Mouse (Mus musculus) adrenal gland, postnatal 10 days (tissue): ENCODE data around the gene Snx29. TPM values are rescaled to one million over a fixed set of nuclear protein-coding genes. Genes with fewer than 3 reads are reported as not detected.

Source experiments
- DNase-seq: peaks from one replicate; pipeline ENCODE4 v3.0.0; 2021; ENCODE audit warnings: mixed read lengths
- total RNA-seq, 2 experiments: library from RNA; stranded (reverse); gene quantifications; 2 replicates each; pipeline ENCODE4 v1.2.3; 2021

Snx29 gene
- total RNA-seq, 2 experiments from 2014 or later: 14.7 to 19.7 TPM

DNA sequence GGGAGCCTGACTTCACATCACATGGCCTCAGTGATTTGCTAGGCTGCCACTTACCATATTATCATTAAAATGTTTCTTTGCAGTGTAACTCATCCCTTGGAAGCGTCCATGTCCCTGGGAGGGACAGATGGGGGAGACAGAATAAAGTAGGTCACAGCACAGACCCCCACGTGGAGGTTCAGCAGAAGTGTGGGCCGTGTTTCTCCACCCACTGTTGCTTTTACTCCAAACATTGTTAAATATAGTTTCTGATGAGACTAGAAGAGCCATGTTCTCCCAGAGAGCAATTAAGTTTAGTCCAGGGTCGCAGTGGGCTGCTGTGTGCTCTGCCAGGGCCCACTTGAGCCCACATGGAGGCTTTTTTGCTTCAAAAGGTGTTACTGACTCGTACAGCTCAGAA lies 419.2 kb downstream of the Snx29 start:
- no peak for DNase-seq

DNA sequence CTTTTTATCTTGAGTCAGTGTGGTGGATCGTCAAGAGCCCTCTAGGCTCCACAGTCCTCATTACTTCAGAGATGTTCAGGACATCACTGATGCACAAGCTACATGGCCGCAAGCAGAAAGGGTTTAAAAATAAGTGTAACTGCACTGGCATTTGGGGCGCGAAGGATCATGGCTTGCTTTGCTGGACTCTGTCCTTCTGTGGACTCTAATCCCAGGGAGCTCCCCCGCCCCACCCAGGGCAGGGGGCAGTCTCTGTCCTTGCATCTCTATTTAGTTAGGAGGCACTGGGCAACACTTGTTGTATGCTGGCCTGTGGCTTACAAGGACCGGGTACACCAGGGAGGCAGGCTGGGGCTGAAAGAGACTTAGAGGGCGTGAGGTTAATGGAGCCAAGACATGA lies 419.6 kb downstream of the Snx29 start:
- no peak for DNase-seq

DNA sequence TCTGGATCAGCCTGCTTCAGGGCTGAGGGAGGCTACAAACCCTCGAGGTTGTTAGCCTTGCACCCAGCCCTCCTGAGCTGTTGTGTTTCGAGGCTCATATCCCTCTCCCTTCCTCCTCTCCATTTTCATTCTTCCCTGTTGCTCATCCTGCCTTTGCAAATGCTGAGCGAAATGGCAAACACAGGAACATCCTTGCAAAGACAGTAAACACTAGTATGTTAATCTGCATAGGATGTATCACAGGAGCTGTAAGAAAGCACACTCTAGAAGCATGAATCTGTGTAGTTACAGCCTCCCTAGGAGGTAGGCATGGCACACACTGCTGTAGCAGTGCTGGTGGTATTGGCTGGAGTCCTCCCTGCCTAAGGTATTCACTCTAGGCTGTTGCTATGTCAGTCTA lies 420.3 kb downstream of the Snx29 start:
- DNase-seq: no peak

DNA sequence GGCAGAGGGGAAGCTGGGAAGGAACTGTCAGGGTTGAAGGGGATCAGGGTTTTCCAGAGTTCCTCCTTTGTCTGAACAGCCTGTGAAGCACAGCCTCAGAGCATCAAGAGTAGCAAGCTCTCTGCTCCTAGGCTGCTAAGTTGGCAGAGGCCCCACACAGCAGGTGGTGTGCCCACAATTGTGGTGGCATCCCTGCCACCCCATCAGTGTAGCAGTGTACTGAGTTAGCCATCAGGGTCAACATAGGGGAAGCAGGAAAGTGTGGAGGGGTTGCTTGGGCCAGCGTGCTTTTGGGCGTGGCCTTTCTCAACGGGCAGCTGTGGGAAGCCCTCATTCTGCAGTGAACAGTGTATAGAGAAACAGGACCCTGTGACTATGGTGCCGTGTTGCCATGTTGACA lies 421.0 kb downstream of the Snx29 start:
- no peak for DNase-seq

DNA sequence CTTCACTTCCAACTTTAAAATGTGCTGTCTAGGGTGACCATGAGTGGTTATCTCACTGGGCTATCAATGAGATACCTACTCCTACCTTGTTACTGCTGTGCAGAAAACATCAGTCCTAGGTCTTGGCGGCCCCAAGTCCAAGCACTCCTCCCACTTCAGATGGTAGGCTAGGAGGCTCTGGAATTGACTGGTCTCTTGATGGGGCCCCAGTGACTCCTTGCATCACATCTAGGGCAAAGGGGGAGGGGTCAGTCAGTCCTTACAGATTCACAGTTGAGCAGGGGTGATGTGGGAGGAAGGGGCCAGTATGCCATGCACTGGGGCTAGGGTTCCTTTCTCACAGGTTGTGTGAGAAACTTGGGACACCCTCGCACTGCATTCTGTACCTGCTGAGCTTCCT lies 423.3 kb downstream of the Snx29 start:
- DNase-seq: no peak

DNA sequence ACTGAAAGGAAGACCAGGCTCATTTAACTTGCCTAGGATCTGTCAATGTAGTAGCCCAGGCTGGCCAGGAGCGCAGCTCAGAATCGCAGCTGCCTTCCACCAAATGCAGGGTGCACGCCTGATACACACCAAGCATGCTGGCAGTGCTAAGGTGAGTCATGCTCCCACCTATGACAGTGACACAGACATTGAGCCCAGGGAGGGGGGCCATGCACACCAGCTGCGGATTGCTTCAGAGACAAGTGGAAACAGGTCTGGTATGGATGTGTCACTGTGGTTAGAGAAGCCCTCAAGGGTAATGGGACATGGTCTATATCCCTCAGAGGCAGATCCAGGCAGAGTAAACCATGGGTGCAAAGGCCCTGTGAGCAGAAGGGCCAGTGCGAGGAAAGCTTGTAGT lies 425.2 kb downstream of the Snx29 start:
- DNase-seq: no peak

DNA sequence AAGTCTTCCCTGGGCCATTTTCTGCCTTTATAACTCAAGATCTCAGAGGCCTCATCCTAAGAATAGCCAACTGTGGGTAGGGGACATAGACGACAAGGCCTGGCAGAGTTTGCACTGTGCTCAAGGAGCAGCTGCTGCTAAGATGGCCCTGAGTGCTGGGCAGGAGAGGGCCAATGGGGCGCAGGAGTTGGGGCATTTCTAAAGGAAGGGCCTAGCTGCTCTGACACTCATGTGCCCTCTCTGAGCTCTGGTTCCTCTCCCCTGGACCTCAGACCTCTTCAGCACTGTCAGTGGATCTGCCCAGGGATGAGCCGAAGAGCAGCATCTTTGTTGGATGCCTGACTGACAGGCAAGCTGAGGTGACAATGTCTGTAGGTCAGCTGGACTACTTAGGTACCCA lies 426.4 kb downstream of the Snx29 start:
- DNase-seq: no peak

DNA sequence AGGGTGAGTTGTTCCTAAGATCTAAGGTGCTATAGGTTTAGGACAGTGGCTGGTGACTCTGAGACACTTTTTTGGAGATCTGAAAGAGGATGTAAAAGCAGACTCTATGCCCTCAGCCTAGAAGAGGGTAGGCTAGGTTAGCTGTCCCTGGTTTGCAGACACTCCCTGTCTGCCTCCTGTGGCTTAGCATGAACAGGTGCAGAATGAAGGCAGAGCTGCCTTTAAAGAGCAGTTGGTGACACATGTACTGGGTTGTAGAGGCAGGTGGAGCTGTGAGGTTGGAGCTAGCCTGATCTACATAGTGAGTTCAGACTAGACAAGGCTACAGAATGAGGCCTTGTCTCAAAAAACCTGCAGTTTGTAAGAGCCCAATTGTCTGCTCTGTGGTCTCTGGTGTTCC lies 427.9 kb downstream of the Snx29 start:
- DNase-seq: no peak

DNA sequence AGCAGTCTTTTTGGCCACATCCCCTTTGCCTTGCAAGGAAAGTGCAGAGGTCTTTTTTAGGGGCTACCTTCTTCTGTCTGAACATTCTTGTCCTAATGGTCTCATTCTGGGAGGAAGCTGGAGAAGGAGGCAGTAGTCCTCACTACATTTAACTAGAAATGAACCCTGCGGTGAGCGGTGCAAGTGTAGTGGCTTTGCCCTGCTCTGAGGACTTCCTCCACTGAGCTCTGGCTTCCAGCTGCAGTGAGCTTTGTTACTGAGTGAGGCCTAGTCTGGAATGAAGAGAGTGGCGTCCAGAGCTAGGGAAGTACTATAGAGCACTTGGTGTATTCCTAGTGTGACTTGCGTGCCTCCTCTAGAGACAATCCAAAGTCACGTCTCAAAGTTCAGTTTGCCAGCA lies 429.8 kb downstream of the Snx29 start:
- no peak for DNase-seq

DNA sequence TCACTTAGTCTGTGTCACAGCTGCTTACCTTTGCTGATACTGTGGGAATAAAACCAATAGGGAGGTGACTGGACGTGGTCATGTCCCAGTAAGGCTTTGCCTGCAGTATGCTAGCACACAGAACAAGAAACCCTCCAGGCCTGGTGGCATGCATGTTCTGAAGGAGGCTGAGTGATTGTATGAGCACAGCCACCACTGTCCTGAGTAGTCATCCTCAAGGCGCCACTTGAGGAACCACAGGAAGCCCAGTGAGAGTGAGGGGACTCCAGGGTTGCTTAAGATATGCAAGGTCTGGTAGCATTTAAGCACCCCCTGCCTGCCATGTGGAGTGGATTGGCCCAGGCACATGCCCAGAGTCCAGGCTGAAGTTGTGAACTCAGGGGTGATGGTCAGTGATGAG lies 430.8 kb downstream of the Snx29 start:
- no peak for DNase-seq

DNA sequence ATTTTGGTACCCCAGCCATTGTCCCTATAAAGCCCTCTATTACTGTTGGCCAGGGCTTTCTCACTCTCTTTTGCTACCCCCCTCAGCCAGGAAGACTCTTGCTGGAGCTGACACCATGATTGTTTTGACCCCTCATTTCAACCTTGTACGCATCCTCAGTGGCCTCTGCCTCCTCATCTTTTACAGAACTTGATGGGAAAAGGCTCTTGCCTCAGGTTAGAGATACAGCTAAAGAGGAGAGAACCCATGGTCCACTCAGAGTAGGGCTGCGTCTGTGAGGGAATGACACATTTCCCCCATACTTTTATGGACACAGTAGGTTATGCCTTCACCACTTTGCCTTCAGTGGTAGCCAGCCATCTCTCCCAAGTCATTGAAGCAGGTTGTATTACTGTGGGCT lies 431.4 kb downstream of the Snx29 start:
- DNase-seq: no peak

DNA sequence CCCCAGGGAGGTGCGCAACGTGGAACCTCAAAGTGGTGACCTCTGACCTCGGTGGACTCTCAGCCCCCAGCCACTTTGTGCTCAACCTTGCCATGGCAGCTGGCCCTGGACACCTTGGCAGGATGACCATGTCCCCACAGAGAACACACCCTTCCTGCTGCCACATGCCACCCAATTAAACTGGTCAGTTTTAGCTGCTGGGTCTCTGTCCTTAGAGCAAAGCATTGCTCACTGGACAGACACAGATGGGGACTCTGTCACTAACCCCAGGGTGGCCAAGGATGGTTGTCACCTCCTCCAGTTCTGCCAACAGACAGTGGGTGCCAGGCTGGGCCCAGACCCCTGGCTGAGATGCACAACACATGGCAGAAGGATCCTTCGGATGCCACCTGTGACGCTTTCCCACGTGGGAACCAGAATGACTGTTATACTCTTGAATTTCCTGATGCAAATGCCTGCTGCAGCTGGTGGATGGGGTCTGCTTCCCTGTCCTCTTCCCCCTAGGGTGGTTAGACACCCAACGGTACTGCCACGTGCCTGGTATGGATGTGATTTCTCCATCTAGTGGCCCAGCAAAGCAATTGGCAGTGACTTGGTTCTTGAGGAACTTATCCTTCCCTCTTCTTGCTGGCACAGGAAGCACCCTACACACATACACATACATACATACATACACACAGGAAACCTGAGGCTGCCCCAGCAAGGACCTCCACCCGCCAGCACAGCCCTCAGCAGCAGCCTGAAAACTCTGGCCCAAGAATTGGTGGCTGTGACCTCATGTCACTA lies 432.8 kb downstream of the Snx29 start:
- DNase-seq: no peak

DNA sequence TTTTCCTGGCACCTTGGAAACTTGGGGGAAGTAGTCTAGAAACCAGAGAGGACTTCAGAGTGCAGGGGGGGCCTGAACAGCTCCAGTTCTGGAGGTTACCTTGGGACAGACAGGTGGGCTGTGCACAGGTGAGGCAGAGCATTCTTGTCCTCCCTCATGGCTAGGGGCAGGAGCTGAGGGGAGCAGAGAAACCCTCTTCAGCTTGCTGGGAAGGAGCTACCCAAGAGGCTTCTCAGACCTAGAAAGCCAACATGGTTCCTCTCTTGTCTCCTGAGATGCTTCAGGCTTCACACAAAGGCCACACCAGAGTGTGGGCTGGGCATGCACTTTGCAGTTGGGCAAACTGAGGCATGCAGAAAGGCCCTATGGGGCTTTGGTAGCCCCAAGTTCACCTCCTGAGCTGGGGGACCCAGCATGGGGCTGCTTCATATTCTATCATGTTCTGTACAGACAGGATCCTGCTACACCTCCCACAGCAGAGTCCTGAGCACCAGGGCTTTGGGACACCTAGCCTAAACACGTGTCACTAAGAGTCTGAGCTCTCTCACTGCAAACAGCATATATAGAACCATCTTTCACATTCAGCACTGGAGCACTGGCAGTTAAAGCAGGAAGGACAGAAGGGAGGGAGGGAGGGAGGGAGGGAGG lies 434.0 kb downstream of the Snx29 start:
- DNase-seq: no peak

DNA sequence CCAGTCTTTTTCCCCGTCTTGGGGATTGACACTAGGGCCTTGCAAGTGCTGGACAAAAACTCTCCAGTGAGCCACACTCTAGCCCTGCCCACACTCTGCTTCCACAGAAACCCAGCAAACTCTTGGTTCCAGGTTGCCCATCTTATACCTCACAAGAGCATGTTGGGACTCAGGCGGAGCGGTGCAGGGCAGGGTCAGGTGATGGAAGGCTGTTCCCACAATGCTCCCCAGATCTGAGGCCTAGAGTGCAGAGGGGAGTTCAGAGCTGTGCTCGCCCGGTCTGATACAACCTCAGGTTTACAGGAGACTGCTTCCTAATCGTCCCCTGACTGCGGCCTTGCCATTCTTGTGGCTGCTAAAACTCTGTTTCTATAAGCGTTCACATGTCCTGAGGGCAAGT lies 434.8 kb downstream of the Snx29 start:
- no peak for DNase-seq

DNA sequence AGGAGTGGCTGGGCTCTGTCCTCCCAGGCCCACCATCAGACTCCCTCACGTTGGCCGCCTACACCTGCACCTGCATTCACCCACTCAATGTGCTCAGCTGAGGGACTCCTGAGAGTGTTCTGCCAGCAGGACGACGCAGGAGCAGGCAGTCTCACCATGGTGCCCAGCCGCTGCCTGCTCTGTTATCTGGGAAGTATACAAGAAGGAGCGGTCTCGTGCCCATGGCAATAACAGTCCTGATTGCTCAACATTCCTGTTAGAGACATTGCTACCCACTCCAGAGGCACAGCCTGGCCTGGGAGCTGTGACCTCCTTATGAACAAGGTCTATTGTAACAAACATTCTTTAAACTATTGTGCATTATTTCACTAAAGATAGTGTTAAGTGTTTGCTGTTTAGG lies 435.2 kb downstream of the Snx29 start:
- no peak for DNase-seq

DNA sequence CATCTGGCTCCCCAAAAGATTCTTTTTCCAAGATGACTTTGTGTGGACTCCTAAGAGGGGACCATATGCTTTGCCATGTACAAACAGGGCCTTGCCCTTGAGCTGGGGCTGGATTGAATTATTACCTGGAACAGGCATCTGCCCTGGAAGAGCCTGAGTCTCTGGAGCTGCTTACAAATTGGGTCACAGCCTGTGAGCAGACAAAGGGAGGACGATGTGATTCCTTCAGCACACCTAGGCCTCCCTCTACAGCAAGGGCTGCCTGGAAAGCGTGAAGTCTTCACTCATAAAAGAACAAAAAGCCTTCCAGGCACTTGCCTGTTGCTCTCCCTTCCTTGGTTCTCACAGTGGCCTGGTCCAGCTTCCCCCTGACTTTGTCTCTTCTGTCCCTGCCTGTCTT lies 449.6 kb downstream of the Snx29 start:
- DNase-seq: no peak

DNA sequence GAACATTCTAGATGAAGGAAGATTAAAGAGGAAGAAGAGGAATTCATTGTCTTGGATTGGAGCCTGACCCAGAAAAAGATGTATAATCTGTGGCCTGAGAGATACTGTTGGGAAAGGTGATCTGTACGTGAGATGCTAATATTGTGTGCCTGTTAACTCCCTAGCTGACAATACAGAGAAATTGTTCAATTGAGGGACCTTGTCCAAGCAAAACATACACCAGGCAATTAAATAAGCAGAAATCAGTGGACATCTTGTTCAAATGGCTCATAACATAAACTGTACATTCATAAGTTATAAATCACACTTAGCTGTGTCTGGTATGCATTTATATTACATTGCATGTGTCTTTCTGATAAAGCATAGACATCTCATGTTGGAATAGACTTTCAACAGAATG lies 451.6 kb downstream of the Snx29 start:
- DNase-seq: no peak

DNA sequence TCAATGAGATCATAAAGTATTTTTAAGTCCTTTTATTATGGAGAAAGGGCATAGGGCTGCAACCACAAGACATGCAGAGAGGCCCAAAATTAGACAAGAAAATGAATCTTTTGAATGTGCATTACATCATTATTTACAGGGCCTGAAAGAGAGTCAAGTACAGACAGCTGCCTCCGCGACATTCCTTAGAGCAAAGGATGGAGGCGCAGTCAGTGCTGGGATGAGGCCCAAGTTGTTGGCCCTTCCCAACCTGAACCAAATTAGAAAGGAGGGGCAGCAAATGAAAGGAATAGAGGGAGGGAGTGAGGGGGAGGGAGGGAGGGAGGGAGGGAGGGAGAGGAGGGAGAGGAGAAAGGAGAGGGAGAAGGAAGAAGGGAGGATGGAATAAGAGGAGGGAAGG lies 453.8 kb downstream of the Snx29 start:
- no peak for DNase-seq

DNA sequence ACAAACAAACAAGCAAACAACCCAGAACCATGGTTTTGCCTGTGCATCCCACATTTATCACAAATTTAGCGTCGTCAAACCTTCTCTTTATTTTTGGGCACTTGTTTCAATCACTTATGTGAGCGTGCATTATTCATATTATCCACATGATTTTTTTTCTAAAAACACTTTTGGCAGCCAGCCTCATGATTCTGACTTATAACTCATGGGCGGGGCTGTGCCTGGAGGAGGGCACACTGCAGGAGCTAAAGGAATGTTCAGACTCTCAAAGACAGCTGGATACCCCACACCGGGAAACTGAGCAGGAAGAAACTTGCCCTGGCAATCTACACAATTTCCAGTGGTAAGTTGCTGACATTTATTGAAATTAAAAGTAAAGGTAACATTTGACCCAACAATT lies 455.5 kb downstream of the Snx29 start:
- peak; percentile 14 for DNase-seq

DNA sequence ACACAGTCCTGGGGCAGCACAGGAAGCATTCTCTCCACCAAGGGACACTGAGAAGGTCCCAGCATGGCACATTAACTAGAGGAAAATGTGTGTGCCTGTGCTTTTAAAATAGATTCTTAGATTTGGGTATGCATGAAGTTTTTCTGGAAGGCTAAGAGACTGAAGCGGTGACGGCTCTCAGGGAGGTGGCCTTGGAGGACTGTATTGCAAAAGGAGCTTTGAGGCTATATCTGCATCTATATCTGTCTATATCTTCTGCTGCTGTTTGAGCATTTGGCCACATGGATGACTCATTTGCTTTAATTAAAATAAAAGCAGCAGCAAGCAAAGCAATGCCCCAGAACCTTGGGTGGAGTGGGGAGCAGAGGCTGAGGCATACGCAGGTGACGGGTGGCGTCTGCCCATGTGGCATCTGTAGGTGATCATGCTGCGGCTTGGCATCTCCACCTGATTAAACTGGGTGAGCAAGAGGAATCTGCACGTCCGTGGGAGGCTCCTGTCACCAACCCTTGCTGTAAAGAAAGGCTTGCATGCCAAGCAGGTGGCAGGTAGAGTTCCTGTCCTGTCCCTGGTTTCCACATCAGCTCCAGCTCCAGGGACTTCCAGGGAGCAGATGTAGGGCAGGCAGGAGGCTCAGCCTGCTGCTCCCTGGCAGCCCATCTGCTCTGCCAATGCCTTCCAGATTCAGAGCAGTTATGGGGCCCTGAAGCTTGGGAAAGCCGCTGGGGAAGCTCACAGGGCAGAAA lies 456.2 kb downstream of the Snx29 start:
- no peak for DNase-seq

DNA sequence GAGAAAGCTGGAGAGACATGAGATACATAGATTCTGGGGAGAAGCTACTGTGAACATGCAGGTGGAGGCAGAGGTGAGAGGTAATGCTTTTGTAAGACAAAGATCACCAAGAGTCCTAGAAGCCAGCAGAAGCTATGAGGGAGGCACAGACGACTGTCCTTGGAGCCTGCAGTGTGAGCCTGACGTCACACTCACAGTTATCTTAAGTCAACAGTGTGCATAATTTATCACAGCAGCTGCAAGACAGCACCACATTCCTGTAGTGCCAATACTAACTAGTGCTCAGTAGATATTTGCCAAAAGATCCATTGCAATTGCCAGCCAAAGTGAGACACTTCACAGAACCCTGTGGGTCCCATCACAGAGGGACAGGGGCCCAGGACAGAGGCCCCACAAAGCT lies 459.4 kb downstream of the Snx29 start:
- peak; percentile 31 for DNase-seq

DNA sequence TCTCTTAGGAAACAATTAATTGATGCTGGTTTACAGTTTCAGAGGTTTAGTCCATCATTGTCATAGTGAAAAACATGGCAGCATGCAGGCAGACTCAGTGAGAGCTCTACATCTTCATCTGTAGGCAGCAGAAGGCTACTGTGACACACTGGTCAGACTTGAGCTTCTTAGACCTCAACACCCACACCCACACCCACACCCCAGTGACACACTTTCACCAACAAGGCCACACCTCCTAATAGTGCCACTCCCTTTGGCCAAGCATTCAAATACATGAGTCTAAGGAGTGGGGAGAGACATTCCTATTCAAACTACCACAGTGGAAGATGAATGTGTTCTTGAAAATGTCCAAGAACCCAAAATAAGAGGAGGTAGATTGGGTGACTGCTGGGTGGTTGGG lies 460.6 kb downstream of the Snx29 start:
- no peak for DNase-seq

DNA sequence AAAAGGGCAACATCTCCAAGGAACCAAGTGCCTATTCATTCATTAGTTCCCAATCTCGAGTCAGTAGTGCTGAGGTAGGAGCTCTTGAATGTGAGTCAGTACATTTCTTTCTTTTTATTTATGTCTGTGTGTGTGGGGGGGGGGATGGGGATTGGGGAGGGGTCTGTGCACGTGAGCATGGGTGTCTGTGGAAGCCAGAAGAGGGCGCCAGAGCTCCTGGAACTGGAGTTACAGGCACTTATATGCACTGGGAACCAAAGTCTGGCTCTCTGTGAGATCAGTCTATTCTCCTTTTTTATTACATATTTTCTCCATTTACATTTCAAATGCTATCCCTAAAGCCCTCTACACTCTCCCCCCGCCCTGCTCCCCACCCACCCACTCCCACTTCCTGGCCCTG lies 461.6 kb downstream of the Snx29 start:
- no peak for DNase-seq

DNA sequence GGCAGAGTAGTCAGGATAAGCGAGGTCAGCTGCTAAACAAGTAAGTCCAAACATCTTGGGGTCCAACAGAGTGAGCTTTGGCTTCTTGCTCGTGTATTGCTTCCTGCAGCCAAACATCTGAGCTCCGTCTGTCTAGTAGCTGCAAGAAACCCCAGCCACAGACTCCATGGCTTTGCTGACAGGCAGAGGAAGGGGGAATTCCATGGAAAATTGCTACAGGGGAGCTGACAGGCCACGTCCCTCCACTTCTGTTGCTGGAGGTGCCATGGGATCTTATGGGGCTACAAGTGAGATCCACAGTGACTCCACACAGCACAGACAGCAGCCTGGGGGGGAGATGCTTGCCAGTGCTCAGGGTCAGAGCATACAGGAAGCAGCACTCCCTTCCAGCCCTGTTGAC lies 463.1 kb downstream of the Snx29 start:
- no peak for DNase-seq
